Mouse (Mus musculus): Measurements from ENCODE around the gene Nfasc. TPM values are rescaled to one million over a fixed set of nuclear protein-coding genes. Genes with fewer than 3 reads are reported as not detected.
A peak's percentile ranks its signal among the peaks of the same experiment; 100 is the strongest.

Gene Nfasc
- polyA plus RNA-seq, 1 experiment from 2014 or later: 50.6 TPM

GRCm38 (mm10) chr1:132669200-132669599 is 72.4 kb downstream of the Nfasc start:
- no peak for ATAC-seq (ENCODE audit: low FRiP score)

GRCm38 (mm10) chr1:132660354-132660753 is 81.2 kb downstream of the Nfasc start:
- 17% methylated on average over 4 of the region's 4 CpGs for WGBS

More at GRCm38 (mm10) chr1:132669200-132669599, 72.4 kb downstream of the Nfasc start:
- no peaks in the 10 kb centered on the region for H3K27me3 ChIP-seq
- no peak overlapping the region for H3K9ac ChIP-seq
- H3K27ac ChIP-seq: no peak overlapping the region
- peaks cover 29% of the 10 kb centered on the region for H3K4me1 ChIP-seq
- no peak overlapping the region for H3K4me2 ChIP-seq (replicated peaks)
- no peaks in the 10 kb centered on the region for H3K9me3 ChIP-seq (replicated peaks)
- H3K36me3 ChIP-seq: 0 out of 2 replicates have a peak, but pooled peaks cover 3% of the 10 kb centered on the region
- WGBS: 88% methylated on average over 6 of the region's 6 CpGs
- H3K4me3 ChIP-seq: no peak overlapping the region

GRCm38 (mm10) chr1:132659604-132660003 is 82.0 kb downstream of the Nfasc start:
- 15% methylated on average over 3 of the region's 3 CpGs for WGBS
- Histone ChIP-seq H3K36me3 (0 out of 2 replicates have a peak, but pooled peaks cover 7% of the 10 kb centered on the region), H3K27ac (peak overlapping the region; percentile 87), H3K9me3 (replicated peaks) (no peaks in the 10 kb centered on the region), H3K27me3 (no peaks in the 10 kb centered on the region), H3K4me1 (peaks cover 40% of the 10 kb centered on the region), H3K4me2 (replicated peaks) (no peak overlapping the region), H3K4me3 (no peak overlapping the region), H3K9ac (no peak overlapping the region)
- ATAC-seq (ENCODE audit: low FRiP score): no peak

More at GRCm38 (mm10) chr1:132660354-132660753, 81.2 kb downstream of the Nfasc start:
- 0 out of 2 replicates have a peak, but pooled peaks cover 7% of the 10 kb centered on the region for H3K36me3 ChIP-seq
- H3K9ac ChIP-seq: no peak overlapping the region
- peak overlapping the region; percentile 87 for H3K27ac ChIP-seq
- peak; percentile 67 for ATAC-seq (ENCODE audit: low FRiP score)
- no peaks in the 10 kb centered on the region for H3K9me3 ChIP-seq (replicated peaks)
- peaks cover 40% of the 10 kb centered on the region for H3K4me1 ChIP-seq
- no peak overlapping the region for H3K4me2 ChIP-seq (replicated peaks)
- no peaks in the 10 kb centered on the region for H3K27me3 ChIP-seq
- H3K4me3 ChIP-seq: no peak overlapping the region

- Histone ChIP-seq H3K27me3 (no peaks in the 10 kb centered on the region), H3K27ac (no peak overlapping the region), H3K36me3 (no peaks in the 10 kb centered on the region), H3K4me2 (replicated peaks) (no peak overlapping the region), H3K4me3 (no peak overlapping the region), H3K4me1 (peaks cover 50% of the 10 kb centered on the region), H3K9ac (no peak overlapping the region), H3K9me3 (replicated peaks) (no peaks in the 10 kb centered on the region)
- WGBS: 61% methylated on average over 6 of the region's 6 CpGs
- ATAC-seq (ENCODE audit: low FRiP score): no peak
Measured at GRCm38 (mm10) chr1:132655611-132656010, 86.0 kb downstream of the Nfasc start.

- Histone ChIP-seq H3K4me3 (no peak overlapping the region), H3K4me2 (replicated peaks) (no peak overlapping the region), H3K27ac (peak overlapping the region; percentile 58; the same call in 1 of the 2 replicates), H3K36me3 (no peaks in the 10 kb centered on the region), H3K4me1 (peaks cover 50% of the 10 kb centered on the region), H3K9me3 (replicated peaks) (no peaks in the 10 kb centered on the region), H3K27me3 (no peaks in the 10 kb centered on the region), H3K9ac (0 out of 2 replicates have a peak overlapping the region, but pooled peaks have one; percentile 13)
- ATAC-seq (ENCODE audit: low FRiP score): no peak
- 61% methylated on average over 9 of the region's 9 CpGs for WGBS
Measured at GRCm38 (mm10) chr1:132654769-132655168, 86.8 kb downstream of the Nfasc start.

GRCm38 (mm10) chr1:132653841-132654457 is 87.6 kb downstream of the Nfasc start:
- Histone ChIP-seq H3K27me3 (no peaks in the 10 kb centered on the region), H3K4me3 (no peak overlapping the region), H3K9me3 (replicated peaks) (no peaks in the 10 kb centered on the region), H3K27ac (no peak overlapping the region), H3K9ac (no peak overlapping the region), H3K4me2 (replicated peaks) (no peak overlapping the region), H3K4me1 (peaks cover 44% of the 10 kb centered on the region), H3K36me3 (no peaks in the 10 kb centered on the region)
- no peak for ATAC-seq (ENCODE audit: low FRiP score)
- WGBS: 74% methylated on average over 12 of the region's 12 CpGs

GRCm38 (mm10) chr1:132653161-132653560 is 88.4 kb downstream of the Nfasc start:
- Histone ChIP-seq H3K4me1 (peaks cover 44% of the 10 kb centered on the region), H3K4me2 (replicated peaks) (no peak overlapping the region), H3K27ac (no peak overlapping the region), H3K27me3 (no peaks in the 10 kb centered on the region), H3K36me3 (no peaks in the 10 kb centered on the region), H3K9me3 (replicated peaks) (no peaks in the 10 kb centered on the region), H3K9ac (no peak overlapping the region), H3K4me3 (no peak overlapping the region)
- no peak for ATAC-seq (ENCODE audit: low FRiP score)
- 81% methylated on average over 9 of the region's 9 CpGs for WGBS

GRCm38 (mm10) chr1:132650680-132651079 is 90.9 kb downstream of the Nfasc start:
- H3K27me3 ChIP-seq: no peaks in the 10 kb centered on the region
- H3K27ac ChIP-seq: peak overlapping the region; percentile 76
- peak; percentile 76 for ATAC-seq (ENCODE audit: low FRiP score)
- H3K4me3 ChIP-seq: no peak overlapping the region
- H3K9ac ChIP-seq: no peak overlapping the region
- no peaks in the 10 kb centered on the region for H3K9me3 ChIP-seq (replicated peaks)
- 38% methylated on average over 9 of the region's 9 CpGs for WGBS
- peaks cover 43% of the 10 kb centered on the region for H3K4me1 ChIP-seq
- no peaks in the 10 kb centered on the region for H3K36me3 ChIP-seq
- no peak overlapping the region for H3K4me2 ChIP-seq (replicated peaks)

GRCm38 (mm10) chr1:132647958-132648357 is 93.6 kb downstream of the Nfasc start:
- ATAC-seq (ENCODE audit: low FRiP score): no peak
- Histone ChIP-seq H3K27ac (no peak overlapping the region), H3K27me3 (no peaks in the 10 kb centered on the region), H3K9me3 (replicated peaks) (no peaks in the 10 kb centered on the region), H3K4me2 (replicated peaks) (no peak overlapping the region), H3K4me1 (peaks cover 19% of the 10 kb centered on the region), H3K36me3 (no peaks in the 10 kb centered on the region), H3K4me3 (no peak overlapping the region), H3K9ac (no peak overlapping the region)
- 69% methylated on average over 6 of the region's 6 CpGs for WGBS

GRCm38 (mm10) chr1:132641049-132641795 is 100.4 kb downstream of the Nfasc start:
- H3K27ac ChIP-seq: peak overlapping the region; percentile 85
- 53% methylated on average over 13 of the region's 13 CpGs for WGBS
- ATAC-seq (ENCODE audit: low FRiP score): peak; percentile 92
- H3K4me3 ChIP-seq: no peak overlapping the region
- H3K4me2 ChIP-seq (replicated peaks): peak overlapping the region; percentile 11; the same call in 1 of the 2 replicates
- H3K9me3 ChIP-seq (replicated peaks): no peaks in the 10 kb centered on the region
- H3K9ac ChIP-seq: no peak overlapping the region
- no peaks in the 10 kb centered on the region for H3K27me3 ChIP-seq
- H3K4me1 ChIP-seq: peaks cover 34% of the 10 kb centered on the region
- 0 out of 2 replicates have a peak, but pooled peaks cover 4% of the 10 kb centered on the region for H3K36me3 ChIP-seq

- Histone ChIP-seq H3K27ac (peak overlapping the region; percentile 85), H3K36me3 (0 out of 2 replicates have a peak, but pooled peaks cover 12% of the 10 kb centered on the region), H3K4me2 (replicated peaks) (no peak overlapping the region), H3K27me3 (no peaks in the 10 kb centered on the region), H3K9me3 (replicated peaks) (no peaks in the 10 kb centered on the region), H3K9ac (no peak overlapping the region), H3K4me3 (no peak overlapping the region), H3K4me1 (peaks cover 34% of the 10 kb centered on the region)
- ATAC-seq (ENCODE audit: low FRiP score): no peak
- 81% methylated on average over 6 of the region's 6 CpGs for WGBS
Measured at GRCm38 (mm10) chr1:132640256-132640655, 101.3 kb downstream of the Nfasc start.

- Histone ChIP-seq H3K36me3 (peaks cover 37% of the 10 kb centered on the region), H3K4me3 (no peak overlapping the region), H3K4me1 (peaks cover 31% of the 10 kb centered on the region), H3K9me3 (replicated peaks) (no peaks in the 10 kb centered on the region), H3K4me2 (replicated peaks) (no peak overlapping the region), H3K27ac (no peak overlapping the region), H3K9ac (no peak overlapping the region), H3K27me3 (no peaks in the 10 kb centered on the region)
- no peak for ATAC-seq (ENCODE audit: low FRiP score)
- 82% methylated on average over 7 of the region's 7 CpGs for WGBS
Measured at GRCm38 (mm10) chr1:132637346-132637745, 104.3 kb downstream of the Nfasc start.

Data from hindbrain, embryonic 12.5 days (tissue).